Comparison of ENCODE assay signal across 12 mouse cellular contexts in the genomic region with DNA sequence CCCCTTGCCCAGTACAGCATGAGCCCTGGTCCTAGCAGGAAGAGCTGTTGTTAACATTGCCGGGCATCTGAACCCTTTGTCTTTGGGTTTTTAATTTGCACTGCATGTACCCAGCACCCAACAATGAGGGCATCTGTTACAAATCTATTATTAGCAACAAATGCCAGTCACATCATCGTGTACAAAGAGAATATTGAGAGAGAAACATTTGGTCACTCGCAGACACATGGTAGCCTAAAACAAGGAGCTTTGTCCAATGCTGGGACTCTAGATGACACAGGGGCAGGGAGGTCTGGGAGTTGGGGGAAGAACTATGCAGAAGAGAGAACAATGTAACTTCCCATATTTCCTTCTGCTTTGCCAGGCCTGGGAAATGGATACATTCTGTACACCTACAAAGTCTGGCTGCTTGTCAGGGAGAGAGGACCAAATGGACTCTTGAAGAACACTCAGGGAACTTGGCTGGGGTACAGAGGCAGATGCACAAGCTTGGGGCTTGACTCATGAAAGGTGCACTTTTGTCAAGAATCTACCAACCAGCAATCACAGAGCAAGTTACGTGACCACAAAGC. TPM values are rescaled to one million over a fixed set of nuclear protein-coding genes. Genes with fewer than 3 reads are reported as not detected.
DNase-seq lines count a peak whose midpoint lies in the region; ATAC-seq and TF ChIP-seq lines count a peak whose summit lies in the region.
"Had no signal": no experiment of that assay in that cellular context is flagged by ENCODE, and none has a peak within 500 bp of the region (broad histone marks: within the 10 kb centered on the region; RNA-seq: fewer than 3 reads in every experiment).

No protein-coding gene starts in this region.

- no peaks in the 10 kb centered on the region for H3K27me3 ChIP-seq in forebrain, postnatal 0 days (ENCODE audit: insufficient read depth, low read length)
- no peaks in the 10 kb centered on the region for H3K27me3 ChIP-seq in forebrain, embryonic 12.5 days
- H3K27me3 ChIP-seq: megakaryocyte, embryonic 14.5 days had no signal

- intact Hi-C loops in left cerebral cortex, postnatal 14 days (cut with DNase I): loop anchor here (10.0 kb wide), 1 partner anchor 106 kb away; no protein-coding TSS in a partner anchor

- H3K9ac ChIP-seq in forebrain, postnatal 0 days: no peak overlapping the region
- no peak overlapping the region for H3K9ac ChIP-seq in forebrain, embryonic 12.5 days

- no peaks in the 10 kb centered on the region for H3K36me3 ChIP-seq in forebrain, postnatal 0 days (ENCODE audit: insufficient read depth)
- H3K36me3 ChIP-seq in forebrain, embryonic 12.5 days (replicated peaks): no peaks in the 10 kb centered on the region

- H3K27ac ChIP-seq in forebrain, postnatal 0 days (ENCODE audit: low read depth, low read length): no peak overlapping the region
- H3K27ac ChIP-seq in forebrain, embryonic 12.5 days: no peak overlapping the region; the same call in 1 of the 2 replicates
- H3K27ac ChIP-seq: kidney, postnatal 0 days had no signal

- ATAC-seq in forebrain, postnatal 0 days: peak; percentile 67
- no peak for ATAC-seq in forebrain, embryonic 12.5 days (ENCODE audit: low FRiP score)
- no peak for ATAC-seq in megakaryocyte progenitor cell, adult 5-6 weeks (replicated peaks; ENCODE audit: poor library complexity)

- no peak overlapping the region for H3K4me2 ChIP-seq in forebrain, postnatal 0 days (ENCODE audit: low read depth)
- no peak overlapping the region for H3K4me2 ChIP-seq in forebrain, embryonic 12.5 days

- TF ChIP-seq CTCF in forebrain, postnatal 0 days (IDR thresholded peaks at IDR 0.05; ENCODE audit: low read depth): no peak

- WGBS in forebrain, postnatal 0 days: 39% methylated on average over 4 of the region's 4 CpGs
- 65% methylated on average over 4 of the region's 4 CpGs for WGBS in forebrain, embryonic 12.5 days

- DNase-seq in forebrain, postnatal 0 days: no peak
- peak; percentile 44 to 61 for DNase-seq in left cerebral cortex, adult 9 months (ENCODE audit: low spot score in 2 of 2)
- DNase-seq in left cerebral cortex, postnatal 14 days (ENCODE audit: low spot score in 2 of 2): no peak
- DNase-seq in brain, adult 2 months (ENCODE audit: low read depth, low spot score): peak; percentile 95
- DNase-seq in cerebellum, postnatal 25 days: peak; percentile 69 to 73
- DNase-seq in spleen, postnatal 4 days (ENCODE audit: low spot score in 2 of 2): no peak
- DNase-seq: left cerebral cortex, postnatal 4 days; thymus, postnatal 14 days had no signal

- H3K9me3 ChIP-seq in forebrain, postnatal 0 days (ENCODE audit: low read length): no peaks in the 10 kb centered on the region
- H3K9me3 ChIP-seq in forebrain, embryonic 12.5 days: no peaks in the 10 kb centered on the region

- H3K4me1 ChIP-seq in forebrain, postnatal 0 days (ENCODE audit: insufficient read depth): no peaks in the 10 kb centered on the region
- H3K4me1 ChIP-seq in forebrain, embryonic 12.5 days: no peaks in the 10 kb centered on the region

- no peak overlapping the region for H3K4me3 ChIP-seq in forebrain, postnatal 0 days (ENCODE audit: low read depth, low read length)
- H3K4me3 ChIP-seq in forebrain, embryonic 12.5 days (replicated peaks): no peak overlapping the region
- H3K4me3 ChIP-seq: megakaryocyte, embryonic 14.5 days had no signal

RNA-seq across cellular contexts. Expression of gene Endod1, which starts 7.8 kb away (rescaled TPM):
- 35.7 and 38.6 TPM in 2 replicates for total RNA-seq in forebrain, postnatal 0 days (2014; rRNA removed)
- polyA plus RNA-seq in forebrain, postnatal 0 days (2015; fragmentation: Nextera tagmentation; extraction: Ambion mirVana): 14.8 and 23.6 TPM in 2 replicates
- 6.4 and 6.9 TPM in 2 replicates for polyA plus RNA-seq in forebrain, embryonic 12.5 days (2016; fragmentation: Nextera tagmentation; extraction: Ambion mirVana)
- 10 to 100 TPM; 46.4 to 47.2 TPM for total RNA-seq in left cerebral cortex, postnatal 14 days (2021)
- 17.0 and 20.1 TPM in 2 replicates for total RNA-seq in megakaryocyte progenitor cell, adult 5-6 weeks (2015)
- 19.1 and 21.4 TPM in 2 replicates for total RNA-seq in megakaryocyte progenitor cell, adult 5-6 weeks (2017)

Comparison
In these comparisons a context has a peak if more than half of its experiments do, and no peak if none do; other contexts are left out.
1. DNase-seq: peak in left cerebral cortex, adult 9 months (2 of 2), brain, adult 2 months (single experiment) and cerebellum, postnatal 25 days (2 of 2); none in forebrain, postnatal 0 days (single experiment), left cerebral cortex, postnatal 14 days (0 of 2) and spleen, postnatal 4 days (0 of 2).